Mouse (Mus musculus) CH12.LX (cell line): ENCODE measurements at regions not wholly inside any gene's neighbourhood (a gene's known extent, or its start where the extent isn't known, plus 50 kb on each side); places are given as distances from the start of the nearest gene placed in this dataset.

Source experiments
- CTCF ChIP-seq, 2 experiments: IDR thresholded peaks in 1 of 2; conservative IDR thresholded peaks in 1 of 2; 2 replicates each; pipeline ENCODE4 v1.5.1; 2011 to 2012; ENCODE audit warnings: low read depth in 2 of 2, low read length in 2 of 2, improper control_type of control experiment in 1 of 2, inconsistent platforms in 1 of 2, mild to moderate bottlenecking in 1 of 2, moderate library complexity in 1 of 2
- GABPA ChIP-seq: IDR thresholded peaks from 2 replicates; pipeline ENCODE4 v1.6.1; 2012; ENCODE audit warnings: low read depth, low read length, improper control_type of control experiment, inconsistent platforms; ENCODE audit not compliant: insufficient replicate concordance
- HCFC1 ChIP-seq: IDR thresholded peaks from 2 replicates; pipeline ENCODE4 v1.6.1; 2012; ENCODE audit warnings: low read depth, mild to moderate bottlenecking, inconsistent platforms, low read length, improper control_type of control experiment
- JUN ChIP-seq: IDR thresholded peaks from 2 replicates; pipeline ENCODE4 v1.6.1; 2011; ENCODE audit warnings: low read depth, mild to moderate bottlenecking, low read length, improper control_type of control experiment, moderate library complexity; ENCODE audit not compliant: insufficient read depth
- POLR2A ChIP-seq: IDR thresholded peaks from 2 replicates; pipeline ENCODE4 v1.6.1; 2011; ENCODE audit warnings: low read depth, mild to moderate bottlenecking, improper control_type of control experiment, low read length
- POLR2AphosphoS2 ChIP-seq: IDR thresholded peaks from 2 replicates; pipeline ENCODE4 v1.6.1; 2011; ENCODE audit warnings: low read depth, low read length, improper control_type of control experiment
- USF1 ChIP-seq: IDR thresholded peaks from 2 replicates; pipeline ENCODE4 v1.6.1; 2014; ENCODE audit warnings: low read depth, mild to moderate bottlenecking, inconsistent platforms, low read length, improper control_type of control experiment
- USF2 ChIP-seq: conservative IDR thresholded peaks from 2 replicates; pipeline ENCODE4 v1.6.1; 2011; ENCODE audit warnings: low read depth, low read length, improper control_type of control experiment

GRCm38 (mm10) chr16:24219691-24220090 is 173.6 kb upstream of the Lpp start:
- TF ChIP-seq POLR2A (no peak), POLR2AphosphoS2 (no peak), USF1 (no peak), USF2 (no peak), CTCF (conservative IDR thresholded peaks at IDR 0.05 in 1 of 2, IDR thresholded peaks at IDR 0.05 in 1 of 2; ENCODE audit: low read depth in 2 of 2, low read length in 2 of 2) (no peak), JUN (no peak), GABPA (no peak), HCFC1 (no peak)
